Mouse (Mus musculus): ENCODE results near the gene Crygs. TPM values are rescaled to one million over a fixed set of nuclear protein-coding genes. Genes with fewer than 3 reads are reported as not detected.
A peak's percentile ranks its signal among the peaks of the same experiment; 100 is the strongest.
"Not testable (repeated sequence)": the region's sequence is repeated elsewhere in the genome, so short reads cannot be mapped to it uniquely, and the experiment has no call there.

The Crygs gene
- total and polyA plus RNA-seq, 3 experiments: not detected

DNA sequence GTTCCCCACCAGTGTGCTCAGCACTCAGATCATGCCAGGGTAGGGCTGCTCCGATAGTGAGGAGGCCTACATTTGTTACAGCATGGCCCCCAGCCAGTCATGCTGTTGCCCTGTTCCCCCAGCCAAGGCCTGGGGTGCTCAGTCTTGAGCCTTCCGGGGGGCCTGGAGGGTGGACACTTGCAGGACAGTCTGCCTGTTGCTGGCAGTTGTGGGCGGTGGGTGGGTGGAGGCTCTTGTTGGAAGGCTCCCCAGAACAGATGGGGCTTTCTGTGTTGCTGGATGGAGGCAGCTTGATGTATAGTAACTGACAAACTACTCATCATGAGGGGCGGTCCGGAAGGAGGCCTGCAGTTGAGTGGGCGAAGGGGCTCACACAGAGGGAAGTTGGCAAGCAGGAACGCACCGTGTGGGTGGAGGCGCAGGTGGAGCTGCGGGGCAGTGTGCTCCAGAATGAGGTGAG, 21.4 kb downstream of the Crygs start:
- H3K9me3 ChIP-seq (replicated peaks; ENCODE audit: insufficient read depth, low read length): no peaks in the 10 kb centered on the region
- H3K79me2 ChIP-seq (ENCODE audit: control insufficient read depth, insufficient read depth, low read length, poor library complexity): no peaks in the 10 kb centered on the region
- no peak overlapping the region for H3K27ac ChIP-seq (ENCODE audit: control insufficient read depth, low read depth, low read length)
- no peaks in the 10 kb centered on the region for H3K27me3 ChIP-seq (ENCODE audit: control insufficient read depth in 1 of 2, insufficient read depth in 2 of 2, low read length in 2 of 2)
- 0 out of 2 replicates have a peak overlapping the region, but pooled peaks have one; percentile 14 for H3K9ac ChIP-seq (ENCODE audit: control insufficient read depth, low read depth, low read length, poor library complexity, severe bottlenecking)
- H3K36me3 ChIP-seq (ENCODE audit: control insufficient read depth in 1 of 2, insufficient read depth in 2 of 2, low read length in 2 of 2): no peaks in the 10 kb centered on the region
- no peak for TF ChIP-seq JUND (IDR thresholded peaks at IDR 0.05; ENCODE audit: low read depth, low read length)
- TF ChIP-seq E2F4 (IDR thresholded peaks at IDR 0.05; ENCODE audit: borderline replicate concordance, low read depth, low read length): no peak
- TF ChIP-seq POLR2AphosphoS2 (IDR thresholded peaks at IDR 0.05; ENCODE audit: low read length): no peak
- no peak for TF ChIP-seq HCFC1 (IDR thresholded peaks at IDR 0.05; ENCODE audit: low read depth, low read length)
- no peak for TF ChIP-seq ZC3H11A (IDR thresholded peaks at IDR 0.05; ENCODE audit: low read depth, low read length)
- no peak for TF ChIP-seq MYC (IDR thresholded peaks at IDR 0.05; ENCODE audit: low read depth, low read length)
- TF ChIP-seq ZKSCAN1 (IDR thresholded peaks at IDR 0.05; ENCODE audit: low read depth, low read length): no peak
- DNase-seq (ENCODE audit: low read depth, low spot score): peak; percentile 13
- H3K4me3 ChIP-seq (ENCODE audit: control insufficient read depth in 1 of 2, insufficient read depth in 1 of 2, low read depth in 2 of 2, low read length in 2 of 2): no peak overlapping the region
- H3K4me1 ChIP-seq (ENCODE audit: control insufficient read depth in 1 of 2, insufficient read depth in 2 of 2, low read length in 2 of 2): no peaks in the 10 kb centered on the region; a peak in 1 of 4 replicates

DNA sequence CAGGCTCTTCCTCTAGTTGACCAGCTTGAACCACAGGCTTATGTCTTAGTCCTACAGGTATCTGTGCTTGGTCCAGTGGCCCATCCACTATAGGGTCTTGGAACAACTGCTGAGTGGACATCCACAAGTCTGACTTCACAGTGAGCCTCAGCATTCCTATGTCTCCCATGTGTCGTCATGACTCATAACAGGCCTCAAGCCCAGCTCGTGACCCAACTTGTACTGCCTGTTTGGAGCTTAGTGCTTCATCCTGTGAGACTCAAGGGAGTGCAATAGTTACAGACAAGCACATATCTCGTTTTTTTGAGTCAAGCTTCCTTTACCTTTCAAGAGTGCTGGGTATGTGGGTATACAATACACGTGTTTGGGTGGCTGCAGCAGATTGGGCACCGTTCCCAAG, 28.7 kb downstream of the Crygs start:
- Histone ChIP-seq H3K79me2 (ENCODE audit: control insufficient read depth, insufficient read depth, low read length, poor library complexity) (no peaks in the 10 kb centered on the region), H3K27me3 (ENCODE audit: control insufficient read depth in 1 of 2, insufficient read depth in 2 of 2, low read length in 2 of 2) (no peaks in the 10 kb centered on the region), H3K9me3 (replicated peaks; ENCODE audit: insufficient read depth, low read length) (no peaks in the 10 kb centered on the region), H3K36me3 (ENCODE audit: control insufficient read depth in 1 of 2, insufficient read depth in 2 of 2, low read length in 2 of 2) (no peaks in the 10 kb centered on the region), H3K9ac (ENCODE audit: control insufficient read depth, low read depth, low read length, poor library complexity, severe bottlenecking) (no peak overlapping the region), H3K27ac (ENCODE audit: control insufficient read depth, low read depth, low read length) (no peak overlapping the region), H3K4me1 (ENCODE audit: control insufficient read depth in 1 of 2, insufficient read depth in 2 of 2, low read length in 2 of 2) (no peaks in the 10 kb centered on the region), H3K4me3 (ENCODE audit: control insufficient read depth in 1 of 2, insufficient read depth in 1 of 2, low read depth in 2 of 2, low read length in 2 of 2) (no peak overlapping the region)
- TF ChIP-seq ZC3H11A (IDR thresholded peaks at IDR 0.05; ENCODE audit: low read depth, low read length) (no peak), BHLHE40 (IDR thresholded peaks at IDR 0.05; ENCODE audit: borderline replicate concordance, low read depth, low read length) (no peak), TCF12 (IDR thresholded peaks at IDR 0.05; ENCODE audit: low read depth, low read length) (no peak), GABPA (IDR thresholded peaks at IDR 0.05; ENCODE audit: low read depth, low read length) (no peak), EP300 (IDR thresholded peaks at IDR 0.05; ENCODE audit: low read depth in 1 of 2, low read length in 2 of 2) (no peak)
- no peak for DNase-seq (ENCODE audit: low read depth, low spot score)

DNA sequence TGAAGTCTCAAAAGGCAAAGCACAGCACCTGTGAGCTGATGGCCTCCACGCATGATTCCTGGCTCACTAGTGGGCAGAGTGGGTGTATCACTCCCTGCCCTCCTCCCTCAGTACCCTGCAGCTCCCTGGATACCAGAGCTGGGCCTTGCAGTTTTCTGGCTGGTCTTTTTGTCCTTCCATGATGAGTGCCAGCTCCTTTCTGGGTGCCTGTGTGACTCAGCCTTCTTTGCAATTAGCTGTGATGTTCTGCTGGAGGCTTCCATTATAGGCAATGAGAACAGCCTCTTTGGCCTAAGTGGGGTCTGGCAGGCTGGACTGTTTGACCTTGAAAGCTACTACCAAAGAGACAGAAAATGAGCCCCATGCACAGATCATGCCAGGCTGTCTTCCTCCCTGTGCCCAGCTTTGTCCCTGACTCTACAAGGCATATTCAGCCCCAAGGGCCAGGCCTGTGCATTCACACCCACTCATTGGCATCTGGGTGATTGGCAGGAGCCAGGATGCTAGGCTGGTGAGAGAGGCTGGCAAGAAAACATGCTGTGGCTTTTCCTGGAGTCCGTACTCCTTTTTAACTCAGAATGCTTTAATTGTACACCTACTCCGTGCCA, 32.0 kb downstream of the Crygs start:
- H3K4me3 ChIP-seq (ENCODE audit: control insufficient read depth in 1 of 2, insufficient read depth in 1 of 2, low read depth in 2 of 2, low read length in 2 of 2): no peak overlapping the region
- H3K9ac ChIP-seq (ENCODE audit: control insufficient read depth, low read depth, low read length, poor library complexity, severe bottlenecking): no peak overlapping the region
- TF ChIP-seq GABPA (IDR thresholded peaks at IDR 0.05; ENCODE audit: low read depth, low read length) (no peak), NELFE (IDR thresholded peaks at IDR 0.05; ENCODE audit: low read depth, low read length) (no peak), USF2 (IDR thresholded peaks at IDR 0.05; ENCODE audit: borderline replicate concordance in 1 of 2, insufficient read depth in 1 of 2, low read depth in 1 of 2, low read length in 2 of 2) (no peak), MEF2A (IDR thresholded peaks at IDR 0.05; ENCODE audit: extremely low read depth, insufficient replicate concordance, low read depth, low read length, poor library complexity, severe bottlenecking) (no peak), TAL1 (IDR thresholded peaks at IDR 0.05; ENCODE audit: low read length) (no peak), ZKSCAN1 (IDR thresholded peaks at IDR 0.05; ENCODE audit: low read depth, low read length) (no peak), MAFK (IDR thresholded peaks at IDR 0.05; ENCODE audit: borderline replicate concordance, low read depth, low read length) (no peak), POLR2A (IDR thresholded peaks at IDR 0.05; ENCODE audit: control insufficient read depth in 1 of 2, insufficient read depth in 1 of 2, low read depth in 1 of 2, low read length in 2 of 2, poor library complexity in 1 of 2) (no peak), USF1 (IDR thresholded peaks at IDR 0.05; ENCODE audit: low read depth, low read length) (no peak), UBTF (IDR thresholded peaks at IDR 0.05; ENCODE audit: borderline replicate concordance, insufficient read depth, low read depth, low read length) (no peak), MAZ (IDR thresholded peaks at IDR 0.05; ENCODE audit: low read depth, low read length) (no peak)
- no peak for DNase-seq (ENCODE audit: low read depth, low spot score)
- H3K27ac ChIP-seq (ENCODE audit: control insufficient read depth, low read depth, low read length): no peak overlapping the region
- H3K9me3 ChIP-seq (replicated peaks; ENCODE audit: insufficient read depth, low read length): no peaks in the 10 kb centered on the region
- H3K27me3 ChIP-seq (ENCODE audit: control insufficient read depth in 1 of 2, insufficient read depth in 2 of 2, low read length in 2 of 2): no peaks in the 10 kb centered on the region
- H3K79me2 ChIP-seq (ENCODE audit: control insufficient read depth, insufficient read depth, low read length, poor library complexity): no peaks in the 10 kb centered on the region
- H3K4me1 ChIP-seq (ENCODE audit: control insufficient read depth in 1 of 2, insufficient read depth in 2 of 2, low read length in 2 of 2): no peaks in the 10 kb centered on the region
- no peaks in the 10 kb centered on the region for H3K36me3 ChIP-seq (ENCODE audit: control insufficient read depth in 1 of 2, insufficient read depth in 2 of 2, low read length in 2 of 2)

DNA sequence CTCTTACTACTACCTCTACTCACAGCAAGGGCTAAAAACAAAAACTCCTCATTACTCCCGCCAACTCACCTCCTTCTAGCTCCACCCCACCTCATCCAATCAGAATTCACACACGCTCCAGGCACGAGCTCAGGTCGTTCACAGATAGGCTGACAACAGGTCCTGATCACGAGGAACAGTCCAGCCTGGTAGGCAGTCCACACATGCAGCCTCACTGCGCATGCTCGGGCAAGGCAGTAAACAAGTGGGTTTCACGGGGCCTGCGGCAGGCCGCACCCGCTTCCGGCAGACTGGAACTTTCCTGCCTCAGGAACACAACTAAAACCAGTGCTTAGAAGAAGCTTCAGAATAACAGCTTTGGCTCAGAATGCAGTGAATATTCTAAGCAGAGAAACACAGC, 33.1 kb downstream of the Crygs start:
- DNase-seq (ENCODE audit: low read depth, low spot score); H3K36me3 ChIP-seq (ENCODE audit: control insufficient read depth in 1 of 2, insufficient read depth in 2 of 2, low read length in 2 of 2); H3K4me1 ChIP-seq (ENCODE audit: control insufficient read depth in 1 of 2, insufficient read depth in 2 of 2, low read length in 2 of 2); H3K4me3 ChIP-seq (ENCODE audit: control insufficient read depth in 1 of 2, insufficient read depth in 1 of 2, low read depth in 2 of 2, low read length in 2 of 2); H3K27ac ChIP-seq (ENCODE audit: control insufficient read depth, low read depth, low read length); H3K9me3 ChIP-seq (replicated peaks; ENCODE audit: insufficient read depth, low read length); H3K9ac ChIP-seq (ENCODE audit: control insufficient read depth, low read depth, low read length, poor library complexity, severe bottlenecking); H3K79me2 ChIP-seq (ENCODE audit: control insufficient read depth, insufficient read depth, low read length, poor library complexity); H3K27me3 ChIP-seq (ENCODE audit: control insufficient read depth in 1 of 2, insufficient read depth in 2 of 2, low read length in 2 of 2): not testable (repeated sequence)
